Mouse (Mus musculus) ES-Bruce4 (cell line): ENCODE results near the gene Ppp1r2.

Source experiments
- CTCF ChIP-seq: IDR thresholded peaks from one replicate; pipeline ENCODE4 v1.8.1; 2011; ENCODE audit warnings: low read depth, low read length
- EP300 ChIP-seq: IDR thresholded peaks from 2 replicates; pipeline ENCODE4 v1.6.1; 2011; ENCODE audit warnings: low read depth, low read length; ENCODE audit not compliant: insufficient read depth
- POLR2A ChIP-seq: IDR thresholded peaks from one replicate; pipeline ENCODE4 v1.8.1; 2011; ENCODE audit warnings: low read length; ENCODE audit not compliant: insufficient read depth

- no peak for TF ChIP-seq CTCF
- no peak for TF ChIP-seq POLR2A
- TF ChIP-seq EP300, result no peak
Measured at GRCm38 (mm10) chr16:31300467-31300866, 25.4 kb upstream of the Ppp1r2 start.
